Mouse (Mus musculus) C2C12 (cell line): Measurements from ENCODE around the gene Csf3.

Experiments
- CTCF ChIP-seq: IDR thresholded peaks from one replicate; pipeline ENCODE4 v1.5.1; 2011; ENCODE audit not compliant: control insufficient read depth, insufficient read depth, insufficient read length
- MYOD1 ChIP-seq: IDR thresholded peaks from one replicate; pipeline ENCODE4 v1.6.1; 2011; ENCODE audit warnings: low read depth; ENCODE audit not compliant: control insufficient read depth, insufficient read length
- MYOG ChIP-seq: IDR thresholded peaks from one replicate; pipeline ENCODE4 v1.6.1; 2011; ENCODE audit not compliant: control insufficient read depth, insufficient read length; ENCODE audit errors: extremely low read depth
- USF1 ChIP-seq: IDR thresholded peaks from one replicate; pipeline ENCODE4 v1.6.1; 2011; ENCODE audit warnings: low read depth, mild to moderate bottlenecking, control low read depth, moderate library complexity

DNA sequence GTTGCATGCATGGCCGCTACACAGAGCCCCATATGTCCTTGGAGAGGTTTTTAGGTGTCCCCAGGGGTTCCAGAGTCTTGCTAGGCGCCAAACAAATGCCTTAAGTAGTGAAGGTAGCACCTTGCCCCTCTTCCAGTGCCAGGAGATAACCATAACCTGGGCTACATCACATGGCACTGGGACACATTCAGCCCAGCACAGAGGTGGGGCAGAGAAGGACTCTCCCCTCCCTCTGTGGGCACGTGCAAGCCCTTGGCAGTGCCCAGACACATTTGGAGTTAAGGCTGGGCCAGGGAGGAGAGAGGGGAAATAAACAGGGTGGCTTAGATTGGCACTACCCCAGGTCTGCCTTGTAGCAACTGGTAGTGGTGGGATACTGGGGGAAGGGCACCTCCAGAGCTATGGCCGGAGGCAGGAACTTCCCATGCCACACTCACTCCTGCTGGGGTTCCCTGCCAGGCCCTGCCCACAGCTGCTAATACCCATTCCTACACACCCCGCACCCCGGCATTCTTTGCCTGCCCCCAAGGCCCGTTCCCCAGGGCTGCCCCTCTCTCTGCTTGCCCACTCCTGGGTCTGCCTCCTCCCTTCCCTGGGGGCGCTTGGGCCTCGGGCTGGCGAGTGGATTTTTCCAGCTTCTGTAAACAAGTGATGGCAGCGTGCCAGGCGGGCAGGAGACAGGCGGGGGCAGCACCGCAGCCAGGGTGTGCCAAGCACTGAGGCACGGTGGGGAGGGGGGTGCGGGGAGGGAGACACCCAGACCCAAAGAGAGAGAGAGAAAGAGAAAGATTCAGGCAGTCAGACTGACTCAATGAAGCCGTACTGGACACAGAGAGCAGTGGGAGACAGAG lies 49.5 kb downstream of the Csf3 start:
- TF ChIP-seq CTCF (no peak), USF1 (peak; percentile 41), MYOG (no peak), MYOD1 (no peak)
